Mouse (Mus musculus): ENCODE results near the gene Wiz. TPM values are rescaled to one million over a fixed set of nuclear protein-coding genes. Genes with fewer than 3 reads are reported as not detected.
A peak's percentile ranks its signal among the peaks of the same experiment; 100 is the strongest.

Gene Wiz
- polyA plus RNA-seq, 1 experiment from 2014 or later, result 27.6 TPM

- DNase-seq (ENCODE audit: low spot score) (no peak), ATAC-seq (ENCODE audit: low read depth) (peak; percentile 28; the same call in 1 of the 2 replicates)
- Histone ChIP-seq H3K36me3 (ENCODE audit: control insufficient read depth, insufficient read depth, low read length) (peaks cover 12% of the 10 kb centered on the region), H3K4me2 (ENCODE audit: low read depth, low read length) (peak overlapping the region; percentile 50), H3K9me3 (ENCODE audit: control insufficient read depth, low read length) (no peaks in the 10 kb centered on the region), H3K4me3 (ENCODE audit: low read depth, low read length) (peak overlapping the region; percentile 33), H3K27ac (replicated peaks; ENCODE audit: low read depth, low read length) (no peak overlapping the region), H3K9ac (ENCODE audit: low read depth, low read length) (peak overlapping the region; percentile 22; the same call in 1 of the 2 replicates), H3K4me1 (ENCODE audit: control insufficient read depth, insufficient read depth, low read length) (peaks cover 7% of the 10 kb centered on the region; the same call in 1 of the 2 replicates), H3K27me3 (replicated peaks; ENCODE audit: control insufficient read depth, insufficient read depth, low read length) (no peaks in the 10 kb centered on the region)
- 19% methylated on average over 11 of the region's 17 CpGs for WGBS
Measured at GRCm38 (mm10) chr17:32368991-32369578, 20.2 kb downstream of the Wiz start.

- Histone ChIP-seq H3K36me3 (ENCODE audit: control insufficient read depth, insufficient read depth, low read length) (peaks cover 12% of the 10 kb centered on the region), H3K27ac (replicated peaks; ENCODE audit: low read depth, low read length) (no peak overlapping the region), H3K4me3 (ENCODE audit: low read depth, low read length) (no peak overlapping the region), H3K9ac (ENCODE audit: low read depth, low read length) (no peak overlapping the region), H3K27me3 (replicated peaks; ENCODE audit: control insufficient read depth, insufficient read depth, low read length) (no peaks in the 10 kb centered on the region), H3K4me1 (ENCODE audit: control insufficient read depth, insufficient read depth, low read length) (peaks cover 14% of the 10 kb centered on the region), H3K4me2 (ENCODE audit: low read depth, low read length) (no peak overlapping the region), H3K9me3 (ENCODE audit: control insufficient read depth, low read length) (no peaks in the 10 kb centered on the region)
- ATAC-seq (ENCODE audit: low read depth) (no peak), DNase-seq (ENCODE audit: low spot score) (no peak)
- WGBS, result 89% methylated on average over 11 of the region's 11 CpGs
Measured at GRCm38 (mm10) chr17:32367706-32368105, 21.5 kb downstream of the Wiz start.

GRCm38 (mm10) chr17:32365296-32365695 lies 23.9 kb downstream of the Wiz start:
- no peak for ATAC-seq (ENCODE audit: low read depth)
- H3K9me3 ChIP-seq (ENCODE audit: control insufficient read depth, low read length), result no peaks in the 10 kb centered on the region
- 81% methylated on average over 1 of the region's 1 CpGs for WGBS
- H3K27ac ChIP-seq (replicated peaks; ENCODE audit: low read depth, low read length), result no peak overlapping the region
- H3K4me2 ChIP-seq (ENCODE audit: low read depth, low read length), result peak overlapping the region; percentile 60; the same call in 1 of the 2 replicates
- H3K9ac ChIP-seq (ENCODE audit: low read depth, low read length), result no peak overlapping the region
- peaks cover 16% of the 10 kb centered on the region for H3K4me1 ChIP-seq (ENCODE audit: control insufficient read depth, insufficient read depth, low read length)
- peaks cover 31% of the 10 kb centered on the region for H3K36me3 ChIP-seq (ENCODE audit: control insufficient read depth, insufficient read depth, low read length)
- no peak overlapping the region for H3K4me3 ChIP-seq (ENCODE audit: low read depth, low read length)
- no peak for DNase-seq (ENCODE audit: low spot score)
- no peaks in the 10 kb centered on the region for H3K27me3 ChIP-seq (replicated peaks; ENCODE audit: control insufficient read depth, insufficient read depth, low read length)

- WGBS, result 47% methylated on average over 5 of the region's 5 CpGs
- H3K27ac ChIP-seq (replicated peaks; ENCODE audit: low read depth, low read length), result peak overlapping the region; percentile 74; the same call in 1 of the 2 replicates
- H3K9ac ChIP-seq (ENCODE audit: low read depth, low read length), result peak overlapping the region; percentile 95
- peaks cover 35% of the 10 kb centered on the region for H3K36me3 ChIP-seq (ENCODE audit: control insufficient read depth, insufficient read depth, low read length)
- peaks cover 16% of the 10 kb centered on the region for H3K4me1 ChIP-seq (ENCODE audit: control insufficient read depth, insufficient read depth, low read length)
- H3K9me3 ChIP-seq (ENCODE audit: control insufficient read depth, low read length), result no peaks in the 10 kb centered on the region
- H3K27me3 ChIP-seq (replicated peaks; ENCODE audit: control insufficient read depth, insufficient read depth, low read length), result no peaks in the 10 kb centered on the region
- DNase-seq (ENCODE audit: low spot score) (no peak), ATAC-seq (ENCODE audit: low read depth) (no peak)
- peak overlapping the region; percentile 96 for H3K4me3 ChIP-seq (ENCODE audit: low read depth, low read length)
- H3K4me2 ChIP-seq (ENCODE audit: low read depth, low read length), result peak overlapping the region; percentile 60
Measured at GRCm38 (mm10) chr17:32364850-32365249, 24.4 kb downstream of the Wiz start.

- ATAC-seq (ENCODE audit: low read depth) (peak; percentile 96), DNase-seq (ENCODE audit: low spot score) (peak; percentile 97)
- Histone ChIP-seq H3K27me3 (replicated peaks; ENCODE audit: control insufficient read depth, insufficient read depth, low read length) (no peaks in the 10 kb centered on the region), H3K36me3 (ENCODE audit: control insufficient read depth, insufficient read depth, low read length) (peaks cover 40% of the 10 kb centered on the region), H3K4me1 (ENCODE audit: control insufficient read depth, insufficient read depth, low read length) (peaks cover 16% of the 10 kb centered on the region), H3K4me3 (ENCODE audit: low read depth, low read length) (peak overlapping the region; percentile 96), H3K9me3 (ENCODE audit: control insufficient read depth, low read length) (no peaks in the 10 kb centered on the region), H3K27ac (replicated peaks; ENCODE audit: low read depth, low read length) (peak overlapping the region; percentile 74), H3K9ac (ENCODE audit: low read depth, low read length) (peak overlapping the region; percentile 95), H3K4me2 (ENCODE audit: low read depth, low read length) (peak overlapping the region; percentile 68)
- WGBS, result 0% methylated on average over 19 of the region's 47 CpGs
Measured at GRCm38 (mm10) chr17:32364331-32364730, 24.9 kb downstream of the Wiz start.

- Histone ChIP-seq H3K27ac (replicated peaks; ENCODE audit: low read depth, low read length) (peak overlapping the region; percentile 74), H3K9me3 (ENCODE audit: control insufficient read depth, low read length) (no peaks in the 10 kb centered on the region), H3K9ac (ENCODE audit: low read depth, low read length) (peak overlapping the region; percentile 95), H3K36me3 (ENCODE audit: control insufficient read depth, insufficient read depth, low read length) (peaks cover 45% of the 10 kb centered on the region), H3K4me1 (ENCODE audit: control insufficient read depth, insufficient read depth, low read length) (peaks cover 16% of the 10 kb centered on the region), H3K4me3 (ENCODE audit: low read depth, low read length) (peak overlapping the region; percentile 96), H3K4me2 (ENCODE audit: low read depth, low read length) (peak overlapping the region; percentile 68), H3K27me3 (replicated peaks; ENCODE audit: control insufficient read depth, insufficient read depth, low read length) (no peaks in the 10 kb centered on the region)
- no peak for DNase-seq (ENCODE audit: low spot score)
- peak; percentile 19 for ATAC-seq (ENCODE audit: low read depth)
- WGBS, result 3% methylated on average over 11 of the region's 50 CpGs
Measured at GRCm38 (mm10) chr17:32363821-32364301, 25.4 kb downstream of the Wiz start.

- ATAC-seq (ENCODE audit: low read depth) (no peak), DNase-seq (ENCODE audit: low spot score) (no peak)
- Histone ChIP-seq H3K4me3 (ENCODE audit: low read depth, low read length) (peak overlapping the region; percentile 96; the same call in 1 of the 2 replicates), H3K4me2 (ENCODE audit: low read depth, low read length) (peak overlapping the region; percentile 68), H3K9ac (ENCODE audit: low read depth, low read length) (peak overlapping the region; percentile 95; the same call in 1 of the 2 replicates), H3K27me3 (replicated peaks; ENCODE audit: control insufficient read depth, insufficient read depth, low read length) (no peaks in the 10 kb centered on the region), H3K9me3 (ENCODE audit: control insufficient read depth, low read length) (no peaks in the 10 kb centered on the region), H3K27ac (replicated peaks; ENCODE audit: low read depth, low read length) (no peak overlapping the region), H3K4me1 (ENCODE audit: control insufficient read depth, insufficient read depth, low read length) (peaks cover 16% of the 10 kb centered on the region), H3K36me3 (ENCODE audit: control insufficient read depth, insufficient read depth, low read length) (peaks cover 55% of the 10 kb centered on the region)
- 80% methylated on average over 4 of the region's 4 CpGs for WGBS
Measured at GRCm38 (mm10) chr17:32362686-32363085, 26.6 kb downstream of the Wiz start.

- no peak overlapping the region for H3K9ac ChIP-seq (ENCODE audit: low read depth, low read length)
- H3K4me3 ChIP-seq (ENCODE audit: low read depth, low read length), result no peak overlapping the region
- peaks cover 72% of the 10 kb centered on the region for H3K36me3 ChIP-seq (ENCODE audit: control insufficient read depth, insufficient read depth, low read length)
- no peak overlapping the region for H3K4me2 ChIP-seq (ENCODE audit: low read depth, low read length)
- no peaks in the 10 kb centered on the region for H3K9me3 ChIP-seq (ENCODE audit: control insufficient read depth, low read length)
- ATAC-seq (ENCODE audit: low read depth) (no peak), DNase-seq (ENCODE audit: low spot score) (no peak)
- H3K27ac ChIP-seq (replicated peaks; ENCODE audit: low read depth, low read length), result no peak overlapping the region
- peaks cover 14% of the 10 kb centered on the region for H3K4me1 ChIP-seq (ENCODE audit: control insufficient read depth, insufficient read depth, low read length)
- no peaks in the 10 kb centered on the region for H3K27me3 ChIP-seq (replicated peaks; ENCODE audit: control insufficient read depth, insufficient read depth, low read length)
- WGBS, result 88% methylated on average over 10 of the region's 18 CpGs
Measured at GRCm38 (mm10) chr17:32359928-32360327, 29.3 kb downstream of the Wiz start.

- peaks cover 82% of the 10 kb centered on the region for H3K36me3 ChIP-seq (ENCODE audit: control insufficient read depth, insufficient read depth, low read length)
- DNase-seq (ENCODE audit: low spot score) (no peak), ATAC-seq (ENCODE audit: low read depth) (no peak)
- H3K4me1 ChIP-seq (ENCODE audit: control insufficient read depth, insufficient read depth, low read length), result peaks cover 9% of the 10 kb centered on the region
- 96% methylated on average over 6 of the region's 6 CpGs for WGBS
- H3K27me3 ChIP-seq (replicated peaks; ENCODE audit: control insufficient read depth, insufficient read depth, low read length), result no peaks in the 10 kb centered on the region
- H3K9me3 ChIP-seq (ENCODE audit: control insufficient read depth, low read length), result no peaks in the 10 kb centered on the region
- no peak overlapping the region for H3K27ac ChIP-seq (replicated peaks; ENCODE audit: low read depth, low read length)
- H3K9ac ChIP-seq (ENCODE audit: low read depth, low read length), result no peak overlapping the region
- no peak overlapping the region for H3K4me2 ChIP-seq (ENCODE audit: low read depth, low read length)
- no peak overlapping the region for H3K4me3 ChIP-seq (ENCODE audit: low read depth, low read length)
Measured at GRCm38 (mm10) chr17:32358943-32359340, 30.3 kb downstream of the Wiz start.
